Mouse (Mus musculus): ENCODE measurements at regions not wholly inside any gene's neighbourhood (a gene's known extent, or its start where the extent isn't known, plus 50 kb on each side); places are given as distances from the start of the nearest gene placed in this dataset.

DNA sequence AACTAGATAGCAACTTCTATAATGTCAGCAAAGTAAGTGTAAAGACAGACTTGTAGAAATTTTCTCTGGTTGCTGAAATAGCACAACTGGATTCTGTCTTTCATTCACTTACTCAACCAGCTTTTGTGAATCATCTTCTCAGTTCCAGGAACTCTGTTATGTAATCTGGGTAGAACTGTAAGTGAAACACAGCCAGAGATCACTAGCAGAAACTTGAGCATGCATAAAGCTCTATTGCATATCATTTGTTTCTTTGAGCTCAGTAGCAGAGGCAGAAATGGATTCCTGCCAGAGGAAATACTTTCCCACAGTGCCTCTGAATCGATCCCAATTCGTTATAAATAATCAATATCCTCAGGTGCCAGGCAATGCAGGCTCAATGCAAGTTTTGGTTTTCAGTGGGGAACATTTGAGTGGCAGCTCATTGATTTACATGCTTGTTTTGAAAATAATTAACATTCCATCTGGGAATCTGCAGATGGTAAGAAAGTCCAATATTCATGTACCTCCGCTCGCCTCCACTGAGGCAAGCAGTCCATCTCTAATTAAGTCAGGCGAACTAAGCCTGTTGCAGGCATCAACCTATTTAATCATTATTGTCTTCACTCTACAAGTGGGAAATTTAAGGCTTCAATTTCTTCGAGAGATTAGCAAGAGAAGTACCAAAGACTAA is 137.5 kb upstream of the Ghr start:
- TF ChIP-seq TCF12 (IDR thresholded peaks at IDR 0.05; ENCODE audit: low read depth, low read length): no peak
- TF ChIP-seq MYC (IDR thresholded peaks at IDR 0.05; ENCODE audit: low read depth, low read length): no peak
